Mouse (Mus musculus) erythroblast, embryonic 14.5 days (primary cell): ENCODE measurements around the gene Inpp4b. TPM values are rescaled to one million over a fixed set of nuclear protein-coding genes. Genes with fewer than 3 reads are reported as not detected.

Experiments used
- H3K27me3 ChIP-seq: 2 replicates; pipeline ENCODE4 v1.6.1; 2012; ENCODE audit warnings: inconsistent platforms; ENCODE audit not compliant: control insufficient read depth
- H3K36me3 ChIP-seq: 2 replicates; pipeline ENCODE4 v1.6.1; 2012; ENCODE audit warnings: mild to moderate bottlenecking, inconsistent platforms; ENCODE audit not compliant: control insufficient read depth
- H3K4me1 ChIP-seq: 2 replicates; pipeline ENCODE4 v1.6.1; 2012; ENCODE audit warnings: inconsistent platforms; ENCODE audit not compliant: control insufficient read depth
- H3K4me3 ChIP-seq: replicated peaks from 2 replicates; pipeline ENCODE3; 2012; ENCODE audit warnings: moderate library complexity, mild to moderate bottlenecking, inconsistent platforms
- H3K9me3 ChIP-seq: 2 replicates; pipeline ENCODE4 v1.6.1; 2012; ENCODE audit warnings: low read length, inconsistent platforms, mixed read lengths; ENCODE audit not compliant: control insufficient read depth
- GATA1 ChIP-seq: IDR thresholded peaks from 2 replicates; pipeline ENCODE4 v1.6.1; 2012; ENCODE audit warnings: low read length, inconsistent platforms, mixed read lengths
- TAL1 ChIP-seq: IDR thresholded peaks from 3 replicates; pipeline ENCODE4 v1.6.1; 2012; ENCODE audit warnings: low read length, inconsistent platforms, mixed read lengths
- polyA plus RNA-seq: library from polyadenylated mRNA; stranded (reverse); fragments of >175 nt; gene quantifications from 2 replicates; pipeline ENCODE4 v1.2.3, GENCODE M21; 2012

The Inpp4b gene
- polyA plus RNA-seq, 1 experiment, result not detected

GRCm38 (mm10) chr8:81491706-81492204 lies 149.4 kb downstream of the Inpp4b start:
- Histone ChIP-seq H3K4me1 (no peaks in the 10 kb centered on the region), H3K9me3 (no peaks in the 10 kb centered on the region), H3K27me3 (no peaks in the 10 kb centered on the region)

DNA sequence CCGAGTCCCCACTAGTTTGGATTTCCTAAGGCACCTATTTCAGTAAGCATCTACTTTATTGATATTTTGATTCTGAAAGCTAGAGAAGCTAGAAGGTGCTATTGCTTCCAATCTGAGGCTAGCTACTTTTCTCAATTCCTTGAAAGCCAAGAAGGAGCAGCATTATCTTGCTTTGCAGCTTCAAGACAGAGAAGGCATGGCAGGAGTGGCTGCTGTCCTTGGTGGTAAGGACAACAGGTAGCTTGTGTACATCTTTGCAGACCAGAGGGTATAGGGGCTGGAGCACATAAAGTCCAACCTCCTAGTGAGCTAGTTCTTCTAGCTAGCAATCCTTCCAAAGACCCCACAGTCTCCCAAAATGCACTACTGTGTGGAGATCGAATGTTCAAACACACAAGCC lies 152.5 kb downstream of the Inpp4b start:
- Histone ChIP-seq H3K36me3 (no peaks in the 10 kb centered on the region), H3K4me1 (no peaks in the 10 kb centered on the region), H3K9me3 (no peaks in the 10 kb centered on the region), H3K27me3 (no peaks in the 10 kb centered on the region), H3K4me3 (no peak overlapping the region)
- TF ChIP-seq GATA1 (no peak), TAL1 (no peak)

More at GRCm38 (mm10) chr8:81491706-81492204, 149.4 kb downstream of the Inpp4b start:
- no peaks in the 10 kb centered on the region for H3K36me3 ChIP-seq
- TF ChIP-seq GATA1, result no peak
- no peak for TF ChIP-seq TAL1
- no peak overlapping the region for H3K4me3 ChIP-seq

DNA sequence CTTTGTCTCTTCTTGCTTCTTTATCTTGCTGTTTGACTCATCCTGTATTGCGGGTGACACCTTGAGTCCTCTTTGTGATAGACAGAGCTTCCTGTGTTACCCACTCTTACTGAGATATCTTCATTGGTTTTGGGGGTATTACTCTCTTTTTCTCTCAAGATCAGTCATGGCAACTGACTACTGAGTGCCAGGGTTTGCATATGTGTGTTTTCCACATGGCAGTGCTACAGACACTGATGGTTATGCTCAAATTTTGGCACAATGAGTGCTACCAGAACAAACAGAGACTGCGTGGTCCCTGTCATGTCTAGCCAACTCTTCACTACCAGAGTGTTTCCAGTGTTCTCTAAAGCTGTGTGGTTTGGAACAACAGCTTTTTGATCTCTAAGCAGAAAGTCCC lies 155.3 kb downstream of the Inpp4b start:
- TF ChIP-seq TAL1 (no peak), GATA1 (no peak)
- no peak overlapping the region for H3K4me3 ChIP-seq
- no peaks in the 10 kb centered on the region for H3K4me1 ChIP-seq
- H3K9me3 ChIP-seq, result no peaks in the 10 kb centered on the region
- no peaks in the 10 kb centered on the region for H3K36me3 ChIP-seq
- H3K27me3 ChIP-seq, result no peaks in the 10 kb centered on the region

GRCm38 (mm10) chr8:81502216-81502615 lies 159.9 kb downstream of the Inpp4b start:
- no peak for TF ChIP-seq TAL1
- TF ChIP-seq GATA1, result no peak
- Histone ChIP-seq H3K27me3 (no peaks in the 10 kb centered on the region), H3K4me1 (no peaks in the 10 kb centered on the region)

DNA sequence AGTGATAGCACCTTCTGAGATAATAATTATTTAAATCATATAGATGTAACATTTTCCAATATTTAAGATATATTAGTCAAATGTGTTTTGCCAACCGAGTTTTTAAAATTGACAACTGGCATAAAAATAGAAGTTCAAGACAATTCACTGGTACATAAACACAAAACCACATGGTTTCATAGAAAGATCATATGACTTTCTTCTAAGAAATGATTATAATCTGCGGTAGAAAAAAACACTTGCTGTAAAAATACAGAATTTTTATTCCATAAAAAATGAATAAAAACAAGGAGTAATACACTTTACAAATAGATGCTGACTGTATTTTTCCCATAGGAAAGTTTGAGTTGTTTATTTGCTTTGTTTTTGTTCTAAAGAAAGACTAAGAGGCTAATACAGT lies 160.6 kb downstream of the Inpp4b start:
- no peaks in the 10 kb centered on the region for H3K27me3 ChIP-seq
- H3K36me3 ChIP-seq, result no peaks in the 10 kb centered on the region
- no peak for TF ChIP-seq TAL1
- TF ChIP-seq GATA1, result no peak
- H3K4me3 ChIP-seq, result no peak overlapping the region
- 0 out of 2 replicates have a peak, but pooled peaks cover 1% of the 10 kb centered on the region for H3K9me3 ChIP-seq
- H3K4me1 ChIP-seq, result no peaks in the 10 kb centered on the region

More at GRCm38 (mm10) chr8:81502216-81502615, 159.9 kb downstream of the Inpp4b start:
- Histone ChIP-seq H3K4me3 (no peak overlapping the region), H3K36me3 (no peaks in the 10 kb centered on the region), H3K9me3 (no peaks in the 10 kb centered on the region)

DNA sequence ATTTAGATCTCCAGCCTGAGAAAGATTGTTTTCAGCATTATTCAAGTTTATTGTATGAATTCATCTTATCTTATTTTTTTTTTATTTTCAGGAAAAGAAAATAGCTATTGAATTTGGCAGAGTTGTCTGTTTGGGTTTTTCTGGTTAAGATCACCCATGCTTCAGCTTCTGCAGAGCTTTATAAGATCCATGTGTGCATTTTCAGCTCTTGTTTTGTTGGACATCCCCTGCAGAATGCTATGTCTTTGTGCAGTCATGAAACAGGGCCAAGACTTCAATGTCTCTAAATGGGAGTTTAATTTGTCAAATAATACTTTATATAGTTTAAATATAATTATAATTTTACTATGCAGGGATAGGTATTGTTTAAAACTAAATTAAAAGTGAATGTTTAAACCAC lies 170.5 kb downstream of the Inpp4b start:
- TF ChIP-seq GATA1 (no peak), TAL1 (no peak)
- Histone ChIP-seq H3K9me3 (0 out of 2 replicates have a peak, but pooled peaks cover 2% of the 10 kb centered on the region), H3K4me3 (no peak overlapping the region), H3K4me1 (no peaks in the 10 kb centered on the region), H3K36me3 (no peaks in the 10 kb centered on the region), H3K27me3 (no peaks in the 10 kb centered on the region)

DNA sequence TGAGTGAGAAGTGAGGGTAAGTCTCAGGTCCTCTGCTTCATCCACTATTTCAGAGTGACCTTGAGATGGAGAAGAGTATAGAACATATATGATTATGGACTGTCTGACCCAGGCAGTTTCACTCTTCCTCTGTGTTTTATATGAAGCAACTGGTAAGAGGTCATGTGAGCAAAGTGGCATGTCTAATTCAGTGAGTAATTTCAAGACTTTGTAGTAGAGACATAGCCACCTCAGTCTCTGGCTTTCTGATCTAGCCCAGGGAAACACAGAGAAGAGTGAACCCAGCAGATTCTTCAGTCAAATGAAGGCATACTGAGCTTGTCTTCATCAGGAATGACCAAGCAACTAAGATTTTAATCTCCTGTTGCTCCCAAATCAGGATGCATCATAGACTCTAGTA lies 172.1 kb downstream of the Inpp4b start:
- no peaks in the 10 kb centered on the region for H3K4me1 ChIP-seq
- TF ChIP-seq TAL1 (no peak), GATA1 (no peak)
- H3K27me3 ChIP-seq, result no peaks in the 10 kb centered on the region
- no peaks in the 10 kb centered on the region for H3K36me3 ChIP-seq
- no peaks in the 10 kb centered on the region for H3K9me3 ChIP-seq
- no peak overlapping the region for H3K4me3 ChIP-seq

GRCm38 (mm10) chr8:81522085-81522484 lies 179.7 kb downstream of the Inpp4b start:
- Histone ChIP-seq H3K27me3 (no peaks in the 10 kb centered on the region), H3K4me1 (no peaks in the 10 kb centered on the region), H3K9me3 (no peaks in the 10 kb centered on the region), H3K4me3 (no peak overlapping the region), H3K36me3 (no peaks in the 10 kb centered on the region)
- TF ChIP-seq TAL1, result no peak
- TF ChIP-seq GATA1, result no peak

DNA sequence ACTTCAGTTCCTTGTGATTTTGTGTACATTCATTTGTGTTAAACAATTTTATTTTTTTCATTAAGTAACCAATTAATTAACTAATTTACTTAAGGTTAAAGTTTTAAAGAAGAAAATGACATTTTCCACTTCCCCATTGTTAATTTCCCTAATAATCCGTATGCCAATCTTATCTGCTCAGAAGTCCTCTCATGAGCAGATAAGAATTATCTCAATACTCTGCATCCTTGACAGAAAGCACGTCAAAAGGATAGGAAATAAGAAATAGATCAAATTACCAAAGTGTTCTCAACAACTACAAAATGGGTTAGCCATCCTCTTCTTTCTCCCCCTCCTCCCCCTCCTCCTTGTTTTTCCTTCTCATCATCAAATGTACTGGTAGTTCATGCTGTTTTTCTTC lies 182.2 kb downstream of the Inpp4b start:
- no peak overlapping the region for H3K4me3 ChIP-seq
- no peaks in the 10 kb centered on the region for H3K27me3 ChIP-seq
- H3K9me3 ChIP-seq, result no peaks in the 10 kb centered on the region
- TF ChIP-seq TAL1 (no peak), GATA1 (no peak)
- H3K4me1 ChIP-seq, result no peaks in the 10 kb centered on the region
- no peaks in the 10 kb centered on the region for H3K36me3 ChIP-seq

DNA sequence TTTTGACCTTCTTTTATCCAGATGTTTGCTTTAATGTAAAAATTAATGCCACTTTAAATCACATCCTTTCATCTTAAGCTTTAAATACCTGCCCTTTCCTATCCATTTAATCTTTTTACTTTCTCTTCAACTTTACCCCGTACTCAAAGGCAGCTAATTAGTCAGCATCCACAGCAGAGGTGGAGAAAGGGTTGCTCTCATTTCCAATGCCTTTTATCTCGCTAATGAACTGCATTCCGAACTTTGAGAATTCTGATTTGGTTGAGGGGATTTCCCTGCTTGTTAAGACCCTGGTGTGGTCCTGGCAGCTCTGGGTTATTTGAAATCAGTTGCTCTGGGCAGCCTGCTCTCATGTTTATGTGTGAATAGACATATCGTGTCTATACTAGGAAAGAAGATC lies 185.3 kb downstream of the Inpp4b start:
- Histone ChIP-seq H3K4me1 (no peaks in the 10 kb centered on the region), H3K9me3 (no peaks in the 10 kb centered on the region)
- TF ChIP-seq GATA1, result no peak
- TF ChIP-seq TAL1, result no peak

More for the DNA sequence above, 185.3 kb downstream of the Inpp4b start:
- Histone ChIP-seq H3K4me3 (no peak overlapping the region), H3K27me3 (no peaks in the 10 kb centered on the region), H3K36me3 (no peaks in the 10 kb centered on the region)
